ENCODE assay signal across 25 mouse cellular contexts in genomic region chr7:66149506-66149905, GRCm38 (mm10). TPM values are rescaled to one million over a fixed set of nuclear protein-coding genes. Genes with fewer than 3 reads are reported as not detected.
DNase-seq lines count a peak whose midpoint lies in the region; ATAC-seq and TF ChIP-seq lines count a peak whose summit lies in the region.
"Had no signal": no experiment of that assay in that cellular context is flagged by ENCODE, and none has a peak within 500 bp of the region (broad histone marks: within the 10 kb centered on the region; RNA-seq: fewer than 3 reads in every experiment).

No protein-coding gene starts in this region.

- H3K4me1 ChIP-seq in forebrain, embryonic 14.5 days (ENCODE audit: control insufficient read depth, insufficient read depth, low read length): peaks cover 6% of the 10 kb centered on the region; the same call in 1 of the 2 replicates
- H3K4me1 ChIP-seq in forebrain, embryonic 11.5 days (replicated peaks; ENCODE audit: control insufficient read depth, insufficient read depth, low read length): no peaks in the 10 kb centered on the region
- H3K4me1 ChIP-seq in midbrain, embryonic 11.5 days (ENCODE audit: control insufficient read depth, insufficient read depth, low read length): no peaks in the 10 kb centered on the region
- H3K4me1 ChIP-seq in midbrain, embryonic 13.5 days (replicated peaks): peaks cover 11% of the 10 kb centered on the region; the same call in 1 of the 2 replicates
- H3K4me1 ChIP-seq in olfactory bulb, adult 2 months (ENCODE audit: control insufficient read depth, insufficient read depth, low read length): peaks cover 20% of the 10 kb centered on the region
- H3K4me1 ChIP-seq: embryonic facial prominence, embryonic 12.5 days; hindbrain, embryonic 12.5 days had no signal

- H3K27me3 ChIP-seq in forebrain, embryonic 14.5 days (replicated peaks; ENCODE audit: control insufficient read depth, insufficient read depth, low read length): no peaks in the 10 kb centered on the region
- H3K27me3 ChIP-seq in forebrain, embryonic 11.5 days (ENCODE audit: control insufficient read depth, insufficient read depth, low read length): no peaks in the 10 kb centered on the region
- H3K27me3 ChIP-seq in midbrain, embryonic 11.5 days (ENCODE audit: control insufficient read depth, insufficient read depth, low read length): no peaks in the 10 kb centered on the region
- no peaks in the 10 kb centered on the region for H3K27me3 ChIP-seq in midbrain, embryonic 13.5 days
- H3K27me3 ChIP-seq: embryonic facial prominence, embryonic 12.5 days; forebrain, embryonic 13.5 days; heart, embryonic 13.5 days; hindbrain, embryonic 12.5 days; hindbrain, embryonic 15.5 days had no signal

- H3K36me3 ChIP-seq in forebrain, embryonic 14.5 days (ENCODE audit: control insufficient read depth, insufficient read depth, low read length): 0 out of 2 replicates have a peak, but pooled peaks cover 10% of the 10 kb centered on the region
- H3K36me3 ChIP-seq in forebrain, embryonic 11.5 days (ENCODE audit: control insufficient read depth, insufficient read depth, low read length): no peaks in the 10 kb centered on the region
- H3K36me3 ChIP-seq in midbrain, embryonic 11.5 days (ENCODE audit: control insufficient read depth, insufficient read depth, low read length): peaks cover 3% of the 10 kb centered on the region
- peaks cover 8% of the 10 kb centered on the region for H3K36me3 ChIP-seq in midbrain, embryonic 13.5 days

- H3K9ac ChIP-seq in forebrain, embryonic 14.5 days (ENCODE audit: low read length): no peak overlapping the region
- H3K9ac ChIP-seq in forebrain, embryonic 11.5 days (ENCODE audit: low read length): no peak overlapping the region
- H3K9ac ChIP-seq in midbrain, embryonic 11.5 days (ENCODE audit: low read length): no peak overlapping the region
- H3K9ac ChIP-seq in midbrain, embryonic 13.5 days (replicated peaks): no peak overlapping the region
- H3K9ac ChIP-seq: embryonic facial prominence, embryonic 12.5 days; forebrain, embryonic 13.5 days; heart, embryonic 13.5 days; hindbrain, embryonic 12.5 days; hindbrain, embryonic 15.5 days had no signal

- DNase-seq in forebrain, embryonic 14.5 days (ENCODE audit: low spot score): peak; percentile 54
- no peak for DNase-seq in forebrain, embryonic 11.5 days (ENCODE audit: low spot score)
- peak; percentile 71 for DNase-seq in heart, adult 11 months
- no peak for DNase-seq in heart, postnatal 14 days
- peak; percentile 72 for DNase-seq in midbrain, embryonic 11.5 days (ENCODE audit: low spot score, missing footprints)
- no peak for DNase-seq in spleen, postnatal 14 days (ENCODE audit: low spot score in 2 of 2)
- DNase-seq: adrenal gland, adult 2 months; adrenal gland, postnatal 14 days; cerebellum, adult 11 months; cerebellum, adult 2 months; cerebellum, adult 9-11 months; cerebellum, postnatal 36 days; gastrocnemius, postnatal 14 days; heart, adult 2 months had no signal

- TF ChIP-seq CTCF in olfactory bulb, adult 2 months (IDR thresholded peaks at IDR 0.05; ENCODE audit: insufficient read depth, low read depth, low read length): no peak

- no peak overlapping the region for H3K4me3 ChIP-seq in forebrain, embryonic 14.5 days (ENCODE audit: low read depth, low read length)
- H3K4me3 ChIP-seq in forebrain, embryonic 11.5 days (ENCODE audit: low read depth, low read length): no peak overlapping the region
- H3K4me3 ChIP-seq in midbrain, embryonic 11.5 days (ENCODE audit: low read depth, low read length): no peak overlapping the region
- H3K4me3 ChIP-seq in midbrain, embryonic 13.5 days (replicated peaks): no peak overlapping the region
- no peak overlapping the region for H3K4me3 ChIP-seq in olfactory bulb, adult 2 months (ENCODE audit: insufficient read depth, low read depth, low read length)
- H3K4me3 ChIP-seq: embryonic facial prominence, embryonic 12.5 days; erythroblast, embryonic 14.5 days; forebrain, embryonic 13.5 days; heart, adult 2 months; heart, embryonic 10.5 days; heart, embryonic 13.5 days; hindbrain, embryonic 12.5 days; hindbrain, embryonic 15.5 days had no signal

- ATAC-seq in forebrain, embryonic 14.5 days: no peak
- ATAC-seq in forebrain, embryonic 11.5 days (replicated peaks; ENCODE audit: low FRiP score): no peak
- no peak for ATAC-seq in midbrain, embryonic 11.5 days (ENCODE audit: low FRiP score)
- no peak for ATAC-seq in midbrain, embryonic 13.5 days
- ATAC-seq: CD4-positive, CD25-positive, alpha-beta regulatory T cell, adult 4 months; forebrain, embryonic 13.5 days; intestine, postnatal 0 days had no signal

- no peaks in the 10 kb centered on the region for H3K9me3 ChIP-seq in forebrain, embryonic 14.5 days (replicated peaks; ENCODE audit: control insufficient read depth, low read length)
- H3K9me3 ChIP-seq in forebrain, embryonic 11.5 days (ENCODE audit: control insufficient read depth, low read length): no peaks in the 10 kb centered on the region
- H3K9me3 ChIP-seq in midbrain, embryonic 11.5 days (ENCODE audit: control insufficient read depth, low read length): no peaks in the 10 kb centered on the region
- H3K9me3 ChIP-seq in midbrain, embryonic 13.5 days: no peaks in the 10 kb centered on the region
- H3K9me3 ChIP-seq: embryonic facial prominence, embryonic 12.5 days; forebrain, embryonic 13.5 days; heart, embryonic 10.5 days; heart, embryonic 13.5 days; hindbrain, embryonic 12.5 days; hindbrain, embryonic 15.5 days had no signal

- WGBS in forebrain, embryonic 14.5 days: 60% methylated on average over 8 of the region's 8 CpGs
- WGBS in forebrain, embryonic 11.5 days: 93% methylated on average over 8 of the region's 8 CpGs
- WGBS in midbrain, embryonic 11.5 days: 94% methylated on average over 8 of the region's 8 CpGs
- 90% methylated on average over 8 of the region's 8 CpGs for WGBS in midbrain, embryonic 13.5 days
- WGBS in olfactory bulb, adult 2 months: 35% methylated on average over 8 of the region's 8 CpGs

- H3K4me2 ChIP-seq in forebrain, embryonic 14.5 days (ENCODE audit: low read length): no peak overlapping the region
- no peak overlapping the region for H3K4me2 ChIP-seq in forebrain, embryonic 11.5 days (ENCODE audit: low read depth, low read length, severe bottlenecking)
- H3K4me2 ChIP-seq in midbrain, embryonic 11.5 days: no peak overlapping the region
- no peak overlapping the region for H3K4me2 ChIP-seq in midbrain, embryonic 13.5 days (replicated peaks)
- H3K4me2 ChIP-seq: embryonic facial prominence, embryonic 12.5 days; forebrain, embryonic 13.5 days; heart, embryonic 13.5 days; hindbrain, embryonic 12.5 days; hindbrain, embryonic 15.5 days had no signal

- intact Hi-C loops in heart, postnatal 14 days (cut with DNase I): no loop called here

- no peak for TF ChIP-seq POLR2A in olfactory bulb, adult 2 months (IDR thresholded peaks at IDR 0.05; ENCODE audit: insufficient read depth, low read depth, low read length)

- H3K27ac ChIP-seq in forebrain, embryonic 14.5 days (ENCODE audit: low read depth, low read length): no peak overlapping the region
- H3K27ac ChIP-seq in forebrain, embryonic 11.5 days (ENCODE audit: low read depth, low read length): no peak overlapping the region
- no peak overlapping the region for H3K27ac ChIP-seq in midbrain, embryonic 11.5 days (ENCODE audit: low read depth, low read length)
- no peak overlapping the region for H3K27ac ChIP-seq in midbrain, embryonic 13.5 days
- 0 out of 2 replicates have a peak overlapping the region, but pooled peaks have one; percentile 9 for H3K27ac ChIP-seq in olfactory bulb, adult 2 months (ENCODE audit: insufficient read depth, low read depth, low read length)
- H3K27ac ChIP-seq: embryonic facial prominence, embryonic 12.5 days; forebrain, embryonic 13.5 days; heart, adult 2 months; heart, embryonic 10.5 days; heart, embryonic 13.5 days; hindbrain, embryonic 12.5 days; hindbrain, embryonic 15.5 days had no signal

RNA-seq across cellular contexts. Expression of gene Chsy1, which starts 40.2 kb away (rescaled TPM):
- 17.8 and 19.5 TPM in 2 replicates for polyA plus RNA-seq in forebrain, embryonic 14.5 days (2014; fragmentation: Nextera tagmentation; extraction: Ambion mirVana)
- 17.7 and 18.6 TPM in 2 replicates for polyA plus RNA-seq in forebrain, embryonic 11.5 days (2014; fragmentation: Nextera tagmentation; extraction: Ambion mirVana)
- total RNA-seq in heart, postnatal 14 days (2021): 10 to 100 TPM; 20.2 to 21.5 TPM
- polyA plus RNA-seq in midbrain, embryonic 11.5 days (2014; fragmentation: Nextera tagmentation; extraction: Ambion mirVana): 18.4 and 20.4 TPM in 2 replicates
- polyA plus RNA-seq in midbrain, embryonic 13.5 days (2015; fragmentation: Nextera tagmentation; extraction: Ambion mirVana): 11.1 and 11.8 TPM in 2 replicates
- not detected in 2 replicates for polyA plus RNA-seq in olfactory bulb, adult 2 months (2012; ENCODE audit: insufficient read depth, insufficient read length, low replicate concordance, missing spikeins)

Comparison
In these comparisons a context has a peak if more than half of its experiments do, and no peak if none do; other contexts are left out.
1. DNase-seq: peak in forebrain, embryonic 14.5 days (single experiment), heart, adult 11 months (single experiment) and midbrain, embryonic 11.5 days (single experiment); none in forebrain, embryonic 11.5 days (single experiment), heart, postnatal 14 days (0 of 2) and spleen, postnatal 14 days (0 of 2).
2. RNA of gene Chsy1, which starts 40.2 kb away (polyA plus RNA-seq): 18.4 to 20.4 TPM in midbrain, embryonic 11.5 days, 17.8 to 19.5 TPM in forebrain, embryonic 14.5 days, 17.7 to 18.6 TPM in forebrain, embryonic 11.5 days and 11.1 to 11.8 TPM in midbrain, embryonic 13.5 days; not detected in olfactory bulb, adult 2 months; every median in the first group is over 10 times any median in the second.